Mouse (Mus musculus): ENCODE results near the gene Hmgcl.

- TF ChIP-seq CTCF (IDR thresholded peaks at IDR 0.05; ENCODE audit: control insufficient read depth, insufficient read depth, insufficient replicate concordance, low read depth, low read length) (no peak), POLR2A (IDR thresholded peaks at IDR 0.05; ENCODE audit: control insufficient read depth, low read depth, low read length) (no peak)
Measured at GRCm38 (mm10) chr4:135971805-135972555, 25.7 kb downstream of the Hmgcl start.

All from testis, adult 2 months (tissue).